9 mouse cellular contexts compared by ENCODE assay signal in genomic region chr4:35372528-35373212, GRCm38 (mm10).
A peak's percentile ranks its signal among the peaks of the same experiment; 100 is the strongest.
DNase-seq lines count a peak whose midpoint lies in the region; ATAC-seq and TF ChIP-seq lines count a peak whose summit lies in the region.
"Had no signal": no experiment of that assay in that cellular context is flagged by ENCODE, and none has a peak within 500 bp of the region (broad histone marks: within the 10 kb centered on the region; RNA-seq: fewer than 3 reads in every experiment).

No protein-coding gene starts in this region.

- H3K27me3 ChIP-seq in G1E (ENCODE audit: insufficient read depth, low read length), result no peaks in the 10 kb centered on the region
- H3K27me3 ChIP-seq in forebrain, embryonic 10.5 days (ENCODE audit: poor library complexity, severe bottlenecking), result no peaks in the 10 kb centered on the region
- H3K27me3 ChIP-seq in hindbrain, embryonic 10.5 days (ENCODE audit: insufficient read depth, poor library complexity, severe bottlenecking), result no peaks in the 10 kb centered on the region
- no peaks in the 10 kb centered on the region for H3K27me3 ChIP-seq in lung, embryonic 15.5 days
- H3K27me3 ChIP-seq: limb, embryonic 15.5 days had no signal

- WGBS in forebrain, embryonic 10.5 days, result 31% methylated on average over 8 of the region's 8 CpGs
- WGBS in hindbrain, embryonic 10.5 days, result 36% methylated on average over 8 of the region's 8 CpGs
- 25% methylated on average over 8 of the region's 8 CpGs for WGBS in lung, embryonic 15.5 days

- no peaks in the 10 kb centered on the region; the same call in 1 of the 2 replicates for H3K9me3 ChIP-seq in G1E (replicated peaks)
- peaks cover 11% of the 10 kb centered on the region for H3K9me3 ChIP-seq in forebrain, embryonic 10.5 days
- H3K9me3 ChIP-seq in hindbrain, embryonic 10.5 days, result peaks cover 5% of the 10 kb centered on the region; the same call in 1 of the 2 replicates
- no peaks in the 10 kb centered on the region; the same call in 1 of the 2 replicates for H3K9me3 ChIP-seq in lung, embryonic 15.5 days
- H3K9me3 ChIP-seq: limb, embryonic 15.5 days had no signal

- H3K9ac ChIP-seq in lung, embryonic 15.5 days, result no peak overlapping the region
- H3K9ac ChIP-seq: limb, embryonic 15.5 days had no signal

- H3K4me1 ChIP-seq in G1E (ENCODE audit: insufficient read depth, low read depth, low read length), result no peaks in the 10 kb centered on the region
- peaks cover 34% of the 10 kb centered on the region for H3K4me1 ChIP-seq in forebrain, embryonic 10.5 days
- H3K4me1 ChIP-seq in hindbrain, embryonic 10.5 days (replicated peaks), result 0 out of 2 replicates have a peak, but pooled peaks cover 2% of the 10 kb centered on the region
- no peaks in the 10 kb centered on the region for H3K4me1 ChIP-seq in lung, embryonic 15.5 days
- H3K4me1 ChIP-seq: limb, embryonic 15.5 days had no signal

- H3K4me3 ChIP-seq in G1E (ENCODE audit: low read depth, low read length), result no peak overlapping the region
- H3K4me3 ChIP-seq in forebrain, embryonic 10.5 days, result no peak overlapping the region
- no peak overlapping the region for H3K4me3 ChIP-seq in hindbrain, embryonic 10.5 days
- no peak overlapping the region for H3K4me3 ChIP-seq in layer of hippocampus, adult 2 months
- H3K4me3 ChIP-seq in lung, embryonic 15.5 days, result no peak overlapping the region
- H3K4me3 ChIP-seq: limb, embryonic 15.5 days had no signal

- H3K4me2 ChIP-seq in lung, embryonic 15.5 days, result no peak overlapping the region
- H3K4me2 ChIP-seq: limb, embryonic 15.5 days had no signal

- H3K27ac ChIP-seq in forebrain, embryonic 10.5 days, result 0 out of 2 replicates have a peak overlapping the region, but pooled peaks have one; percentile 40
- H3K27ac ChIP-seq in hindbrain, embryonic 10.5 days, result no peak overlapping the region
- H3K27ac ChIP-seq in layer of hippocampus, adult 2 months, result peak overlapping the region; percentile 40
- H3K27ac ChIP-seq in lung, embryonic 15.5 days, result no peak overlapping the region
- H3K27ac ChIP-seq: limb, embryonic 15.5 days had no signal

- peak; percentile 85 for TF ChIP-seq CTCF in G1E (IDR thresholded peaks at IDR 0.05; ENCODE audit: low read depth, low read length)
- TF ChIP-seq CTCF in layer of hippocampus, adult 2 months (conservative IDR thresholded peaks at IDR 0.05), result peak; percentile 97

- ATAC-seq in G1E (ENCODE audit: extremely low read depth, insufficient number of reproducible peaks, low FRiP score, poor library complexity, severe bottlenecking), result 0 out of 2 replicates have a peak, but pooled peaks have one; percentile 28
- ATAC-seq in lung, embryonic 15.5 days (ENCODE audit: borderline replicate concordance, extremely low read depth, low FRiP score, low TSS enrichment), result peak; percentile 46; the same call in 1 of the 2 replicates

- DNase-seq in G1E (ENCODE audit: low spot score), result peak; percentile 14
- peak; percentile 71 for DNase-seq in brain, embryonic 18.5 days (ENCODE audit: low read depth, low spot score)
- peak; percentile 81 for DNase-seq in forebrain, embryonic 10.5 days (ENCODE audit: extremely low spot score, low spot score)
- peak; percentile 83 for DNase-seq in hindbrain, embryonic 10.5 days (ENCODE audit: low spot score)
- peak; percentile 74 to 88 for DNase-seq in layer of hippocampus, adult 2 months (ENCODE audit: low spot score in 2 of 2)
- DNase-seq in retina, adult 2 months (ENCODE audit: low read depth, low spot score), result peak; percentile 37
- DNase-seq in thymus, postnatal 4 days, result peak; percentile 78

- H3K36me3 ChIP-seq in G1E (replicated peaks), result no peaks in the 10 kb centered on the region
- H3K36me3 ChIP-seq in forebrain, embryonic 10.5 days (replicated peaks), result no peaks in the 10 kb centered on the region
- H3K36me3 ChIP-seq in hindbrain, embryonic 10.5 days, result no peaks in the 10 kb centered on the region
- H3K36me3 ChIP-seq in lung, embryonic 15.5 days, result no peaks in the 10 kb centered on the region
- H3K36me3 ChIP-seq: limb, embryonic 15.5 days had no signal

Comparison
In these comparisons a context has a peak if more than half of its experiments do, and no peak if none do; other contexts are left out.
1. DNase-seq: peak in every context shown above with its lines; median percentile 83 in hindbrain, embryonic 10.5 days; 81 in forebrain, embryonic 10.5 days; 81 in layer of hippocampus, adult 2 months; 78 in thymus, postnatal 4 days; 71 in brain, embryonic 18.5 days; 37 in retina, adult 2 months; 14 in G1E.
2. H3K27ac ChIP-seq: peak in forebrain, embryonic 10.5 days (single experiment) and layer of hippocampus, adult 2 months (single experiment); none in hindbrain, embryonic 10.5 days (single experiment) and lung, embryonic 15.5 days (single experiment).